In the genomic region with DNA sequence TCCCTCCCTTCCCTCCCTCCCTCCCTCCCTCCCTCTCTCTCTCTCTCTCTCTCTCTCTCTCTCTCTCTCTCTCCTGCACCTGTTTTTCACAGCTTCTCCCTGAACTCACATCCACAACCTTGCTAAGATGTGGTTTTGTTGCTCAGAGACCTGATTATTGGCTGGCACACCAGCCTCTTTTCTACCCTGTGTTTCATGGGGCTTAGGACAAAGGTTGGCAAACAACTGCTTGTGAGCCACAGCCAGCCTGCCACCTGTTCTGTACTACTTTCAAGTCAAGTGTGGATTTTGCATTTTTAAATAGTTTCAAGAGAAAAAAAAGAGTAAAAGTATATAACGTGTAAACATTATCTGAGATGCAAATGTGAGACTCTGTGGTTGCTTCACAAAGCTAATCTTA, we compare ENCODE assay signal across 30 mouse cellular contexts. TPM values are rescaled to one million over a fixed set of nuclear protein-coding genes. Genes with fewer than 3 reads are reported as not detected.
DNase-seq lines count a peak whose midpoint lies in the region; ATAC-seq and TF ChIP-seq lines count a peak whose summit lies in the region.
"Had no signal": no experiment of that assay in that cellular context is flagged by ENCODE, and none has a peak within 500 bp of the region (broad histone marks: within the 10 kb centered on the region; RNA-seq: fewer than 3 reads in every experiment).

No protein-coding gene starts in this region.

- no peaks in the 10 kb centered on the region for H3K36me3 ChIP-seq in thymus, adult 2 months (ENCODE audit: control insufficient read depth, insufficient read depth, low read length)
- no peaks in the 10 kb centered on the region for H3K36me3 ChIP-seq in kidney, embryonic 14.5 days (ENCODE audit: control insufficient read depth, insufficient read depth, low read length)
- H3K36me3 ChIP-seq: embryonic facial prominence, embryonic 13.5 days; forebrain, embryonic 10.5 days; limb, embryonic 12.5 days; midbrain, embryonic 12.5 days; neural tube, embryonic 15.5 days; stomach, embryonic 15.5 days had no signal

- peak overlapping the region; percentile 1; the same call in 1 of the 2 replicates for H3K27ac ChIP-seq in thymus, adult 2 months (ENCODE audit: control insufficient read depth, insufficient read depth, low read length)
- H3K27ac ChIP-seq in kidney, embryonic 14.5 days (ENCODE audit: low read depth, low read length), result no peak overlapping the region
- H3K27ac ChIP-seq: embryonic facial prominence, embryonic 13.5 days; forebrain, embryonic 10.5 days; gastrocnemius, adult 2 months; limb, embryonic 12.5 days; midbrain, embryonic 12.5 days; neural tube, embryonic 15.5 days; stomach, embryonic 15.5 days had no signal

- peak; percentile 36 for DNase-seq in CD4-positive helper T cell, adult 2 months (ENCODE audit: low read depth, low spot score)
- peak; percentile 66 for DNase-seq in thymus, adult 2 months
- peak; percentile 43 to 75 for DNase-seq in thymus, postnatal 36 days
- no peak for DNase-seq in cerebellum, postnatal 36 days
- DNase-seq: adrenal gland, postnatal 14 days; cerebellum, adult 11-12 months; cerebellum, adult 9-11 months; gastrocnemius, adult 2 months; kidney, adult 8-10 months; kidney, postnatal 10 days; layer of hippocampus, postnatal 36 days; lung, postnatal 36 days; right cerebral cortex, postnatal 25 days had no signal

- peaks cover 7% of the 10 kb centered on the region for H3K4me1 ChIP-seq in thymus, adult 2 months (replicated peaks; ENCODE audit: control insufficient read depth, insufficient read depth, low read length)
- no peaks in the 10 kb centered on the region for H3K4me1 ChIP-seq in kidney, embryonic 14.5 days (ENCODE audit: control insufficient read depth, insufficient read depth, low read length)
- H3K4me1 ChIP-seq: embryonic facial prominence, embryonic 13.5 days; forebrain, embryonic 10.5 days; limb, embryonic 12.5 days; midbrain, embryonic 12.5 days; neural tube, embryonic 15.5 days; stomach, embryonic 15.5 days had no signal

- no peak for TF ChIP-seq CTCF in thymus, adult 2 months (IDR thresholded peaks at IDR 0.05; ENCODE audit: borderline replicate concordance, control insufficient read depth, extremely low read depth, insufficient read depth, low read length, poor library complexity)

- H3K27me3 ChIP-seq in thymus, adult 2 months (ENCODE audit: control insufficient read depth, insufficient read depth, low read length), result no peaks in the 10 kb centered on the region
- H3K27me3 ChIP-seq in kidney, embryonic 14.5 days (ENCODE audit: control insufficient read depth, insufficient read depth, low read length), result no peaks in the 10 kb centered on the region
- H3K27me3 ChIP-seq: embryonic facial prominence, embryonic 13.5 days; limb, embryonic 12.5 days; midbrain, embryonic 12.5 days; neural tube, embryonic 15.5 days; stomach, embryonic 15.5 days had no signal

- H3K4me2 ChIP-seq in kidney, embryonic 14.5 days (replicated peaks; ENCODE audit: low read depth, low read length), result no peak overlapping the region
- H3K4me2 ChIP-seq: embryonic facial prominence, embryonic 13.5 days; limb, embryonic 12.5 days; midbrain, embryonic 12.5 days; neural tube, embryonic 15.5 days; stomach, embryonic 15.5 days had no signal

- no peak for TF ChIP-seq POLR2A in thymus, adult 2 months (IDR thresholded peaks at IDR 0.05; ENCODE audit: control insufficient read depth, extremely low read depth, insufficient read depth, low read length, poor library complexity)

- no peaks in the 10 kb centered on the region for H3K9me3 ChIP-seq in kidney, embryonic 14.5 days (ENCODE audit: control insufficient read depth, low read length)
- H3K9me3 ChIP-seq: embryonic facial prominence, embryonic 13.5 days; forebrain, embryonic 10.5 days; limb, embryonic 12.5 days; midbrain, embryonic 12.5 days; neural tube, embryonic 15.5 days; stomach, embryonic 15.5 days had no signal

- ATAC-seq in CD4-positive, CD25-positive, alpha-beta regulatory T cell, adult 4 months, result peak; percentile 29
- ATAC-seq in cerebellum, adult (ENCODE audit: insufficient number of reproducible peaks, low FRiP score, low TSS enrichment), result no peak
- no peak for ATAC-seq in kidney, embryonic 14.5 days (ENCODE audit: low FRiP score, low TSS enrichment)
- ATAC-seq: forebrain, embryonic 16.5 days; intestine, embryonic 16.5 days; Patski had no signal

- H3K4me3 ChIP-seq in thymus, adult 2 months (ENCODE audit: control insufficient read depth, insufficient read depth, low read length), result no peak overlapping the region
- H3K4me3 ChIP-seq in kidney, embryonic 14.5 days (ENCODE audit: low read length), result no peak overlapping the region
- H3K4me3 ChIP-seq: embryonic facial prominence, embryonic 13.5 days; forebrain, embryonic 10.5 days; gastrocnemius, adult 2 months; limb, embryonic 12.5 days; midbrain, embryonic 12.5 days; neural tube, embryonic 15.5 days; stomach, embryonic 15.5 days had no signal

- no peak overlapping the region for H3K9ac ChIP-seq in kidney, embryonic 14.5 days (ENCODE audit: low read depth, low read length)
- H3K9ac ChIP-seq: embryonic facial prominence, embryonic 13.5 days; limb, embryonic 12.5 days; midbrain, embryonic 12.5 days; neural tube, embryonic 15.5 days; stomach, embryonic 15.5 days had no signal

- WGBS in thymus, adult 2 months, result 9% methylated on average over 1 of the region's 1 CpGs
- WGBS in kidney, embryonic 14.5 days, result 90% methylated on average over 1 of the region's 1 CpGs

RNA-seq across cellular contexts. Expression of a gene that starts 48.7 kb away (rescaled TPM):
- polyA plus RNA-seq in CD4-positive, CD25-positive, alpha-beta regulatory T cell, adult 4 months (2017; shearing (Covaris generic)), result 10 to 100 TPM; 44.6 to 47.1 TPM
- polyA plus RNA-seq in thymus, adult 2 months (2012; rRNA removed), result 48.2 and 51.7 TPM in 2 replicates
- not detected in 2 replicates for polyA plus RNA-seq in kidney, embryonic 14.5 days (2014; fragmentation: Nextera tagmentation; extraction: Ambion mirVana)
- polyA plus RNA-seq: embryonic facial prominence, embryonic 13.5 days; forebrain, embryonic 10.5 days; forebrain, embryonic 16.5 days; gonadal fat pad, adult 2 months; heart, embryonic 14.5 days; hindbrain, embryonic 11.5 days; limb, embryonic 12.5 days; liver, adult 2 months; liver, embryonic 16.5 days; midbrain, embryonic 12.5 days; neural tube, embryonic 15.5 days; Patski had no signal

Comparison
In these comparisons a context has a peak if more than half of its experiments do, and no peak if none do; other contexts are left out.
1. DNase-seq: peak in CD4-positive helper T cell, adult 2 months (single experiment), thymus, adult 2 months (single experiment) and thymus, postnatal 36 days (2 of 2); none in cerebellum, postnatal 36 days (0 of 2).
2. RNA of a gene that starts 48.7 kb away (polyA plus RNA-seq): 48.2 to 51.7 TPM in thymus, adult 2 months and 44.6 to 47.1 TPM in CD4-positive, CD25-positive, alpha-beta regulatory T cell, adult 4 months; not detected in kidney, embryonic 14.5 days; every median in the first group is over 10 times any median in the second.